Mouse (Mus musculus): ENCODE measurements around the gene Casp12.

The Casp12 gene

DNA sequence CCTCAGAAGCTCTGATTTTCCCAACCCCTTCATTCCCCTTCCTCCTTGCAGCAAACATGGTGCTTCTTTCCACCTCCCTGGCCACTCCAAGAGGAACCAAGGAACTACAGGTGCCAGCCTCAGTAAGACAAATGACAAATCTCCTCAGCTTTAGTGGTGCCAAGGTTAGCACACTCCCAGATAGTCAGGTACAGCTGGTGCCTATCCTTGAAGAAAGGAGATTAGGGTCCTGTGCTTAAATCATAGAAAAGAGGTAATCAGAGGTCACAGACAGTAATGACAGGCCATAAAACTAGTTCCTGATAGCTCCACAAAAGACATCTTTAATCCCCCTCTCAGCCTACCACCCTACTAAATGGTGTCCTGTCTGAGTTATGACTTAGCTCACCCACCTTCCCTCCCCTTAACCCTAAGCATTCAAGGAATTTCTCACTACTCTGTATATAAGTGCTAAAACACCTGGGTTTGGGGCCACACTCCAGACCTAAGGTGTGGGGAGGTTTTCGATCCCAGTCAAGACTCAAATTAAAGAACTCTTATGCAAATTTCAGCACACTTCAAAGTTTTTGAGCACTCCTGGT lies 65.8 kb downstream of the Casp12 start:
- TF ChIP-seq GATA4 (IDR thresholded peaks at IDR 0.05; ENCODE audit: insufficient replicate concordance, low read length): no peak

DNA sequence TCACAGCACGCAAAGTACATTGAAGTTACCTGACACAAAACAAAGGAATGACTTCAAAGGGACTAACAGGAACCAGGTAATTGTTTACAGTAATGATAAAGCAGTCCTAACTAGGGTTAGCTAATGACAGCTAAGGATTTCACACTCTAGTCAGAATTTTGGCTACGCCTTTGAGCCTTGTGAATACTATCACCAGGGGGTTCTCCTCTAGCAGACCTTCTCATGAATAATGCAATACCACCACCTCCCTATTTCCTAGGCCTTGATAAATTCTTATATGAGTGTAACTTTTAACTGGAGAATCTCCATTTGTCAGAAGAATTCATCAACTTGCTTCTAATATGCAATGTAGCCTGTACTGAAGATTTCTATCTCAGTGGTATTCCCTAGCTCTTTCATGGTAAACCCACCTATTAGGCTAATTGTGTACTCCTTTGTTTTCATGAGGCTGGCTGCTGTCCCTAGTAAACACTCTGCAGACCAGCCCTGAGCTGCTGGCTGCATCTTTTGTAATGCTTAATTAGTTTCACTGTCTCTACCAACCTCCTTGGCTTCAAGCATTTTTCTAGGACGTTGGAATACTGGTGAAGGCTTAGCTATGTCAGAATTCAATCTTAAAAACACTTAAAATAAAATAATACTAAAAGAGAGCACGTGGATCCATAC lies 67.3 kb downstream of the Casp12 start:
- no peak for TF ChIP-seq GATA4 (IDR thresholded peaks at IDR 0.05; ENCODE audit: insufficient replicate concordance, low read length)

DNA sequence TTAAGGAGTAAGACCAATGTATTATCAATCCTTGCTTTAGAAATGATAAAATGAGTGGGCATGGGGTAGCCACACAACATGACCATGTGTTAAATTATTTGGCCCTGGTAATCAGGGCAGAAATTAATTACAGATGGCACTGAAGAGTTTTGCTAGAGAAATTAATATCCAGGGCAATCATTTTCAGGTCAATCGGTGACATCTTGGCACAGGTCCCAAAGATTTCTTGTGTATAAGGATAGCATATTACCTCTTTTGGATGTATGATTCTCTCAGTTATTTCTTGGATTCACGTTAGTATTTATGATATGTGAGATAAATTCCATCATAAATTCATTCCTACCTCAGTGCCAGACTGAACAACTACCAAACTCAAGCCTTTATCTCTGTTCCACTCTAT lies 72.6 kb downstream of the Casp12 start:
- no peak for TF ChIP-seq GATA4 (IDR thresholded peaks at IDR 0.05; ENCODE audit: insufficient replicate concordance, low read length)

Measured in liver, adult (tissue).